Mouse (Mus musculus) hindbrain, embryonic 12.5 days (tissue): Measurements from ENCODE around the gene Rad51b. TPM values are rescaled to one million over a fixed set of nuclear protein-coding genes. Genes with fewer than 3 reads are reported as not detected.

ENCODE experiments used
- ATAC-seq: fragments of 200-750 bp; cut with Nextera tagmentation; 2 replicates; pipeline ENCODE4 v1.8.0; 2017; ENCODE audit warnings: moderate TSS enrichment; ENCODE audit not compliant: low FRiP score
- H3K27ac ChIP-seq: fragments of 300-500 bp; sonication (generic); 2 replicates; pipeline ENCODE4 v1.5.1; 2016; ENCODE audit warnings: mild to moderate bottlenecking
- H3K27me3 ChIP-seq: fragments of 300-500 bp; sonication (generic); 2 replicates; pipeline ENCODE4 v1.6.1; 2016; ENCODE audit warnings: mild to moderate bottlenecking
- H3K36me3 ChIP-seq: fragments of 300-500 bp; sonication (generic); 2 replicates; pipeline ENCODE4 v1.6.1; 2016; ENCODE audit warnings: mild to moderate bottlenecking
- H3K4me1 ChIP-seq: fragments of 300-500 bp; sonication (generic); 2 replicates; pipeline ENCODE4 v1.6.1; 2016
- H3K4me2 ChIP-seq: fragments of 300-500 bp; sonication (generic); replicated peaks from 2 replicates; pipeline ENCODE4 v1.6.1; 2016; ENCODE audit warnings: mild to moderate bottlenecking
- H3K4me3 ChIP-seq: fragments of 300-500 bp; sonication (generic); 2 replicates; pipeline ENCODE4 v1.5.1; 2016; ENCODE audit warnings: mild to moderate bottlenecking
- H3K9ac ChIP-seq: fragments of 300-500 bp; sonication (generic); 2 replicates; pipeline ENCODE4 v1.6.1; 2016; ENCODE audit warnings: mild to moderate bottlenecking, moderate library complexity
- H3K9me3 ChIP-seq: fragments of 300-500 bp; sonication (generic); replicated peaks from 2 replicates; pipeline ENCODE4 v1.6.1; 2016; ENCODE audit warnings: mild to moderate bottlenecking
- WGBS: fragments of 180-500 bp; shearing (Covaris S2); methylation state at CpG from one replicate; pipeline ENCODE4 v1.1.7; 2016; 5-methylcytosine and 5-hydroxymethylcytosine counted together
- polyA plus RNA-seq: library from polyadenylated mRNA; unstranded; fragments of >200 nt; fragmentation: Nextera tagmentation; extraction: Ambion mirVana; gene quantifications from 2 replicates; pipeline ENCODE4 v1.2.1, GENCODE M21; 2016

The Rad51b gene
- polyA plus RNA-seq, 1 experiment from 2014 or later: 5.2 TPM

DNA sequence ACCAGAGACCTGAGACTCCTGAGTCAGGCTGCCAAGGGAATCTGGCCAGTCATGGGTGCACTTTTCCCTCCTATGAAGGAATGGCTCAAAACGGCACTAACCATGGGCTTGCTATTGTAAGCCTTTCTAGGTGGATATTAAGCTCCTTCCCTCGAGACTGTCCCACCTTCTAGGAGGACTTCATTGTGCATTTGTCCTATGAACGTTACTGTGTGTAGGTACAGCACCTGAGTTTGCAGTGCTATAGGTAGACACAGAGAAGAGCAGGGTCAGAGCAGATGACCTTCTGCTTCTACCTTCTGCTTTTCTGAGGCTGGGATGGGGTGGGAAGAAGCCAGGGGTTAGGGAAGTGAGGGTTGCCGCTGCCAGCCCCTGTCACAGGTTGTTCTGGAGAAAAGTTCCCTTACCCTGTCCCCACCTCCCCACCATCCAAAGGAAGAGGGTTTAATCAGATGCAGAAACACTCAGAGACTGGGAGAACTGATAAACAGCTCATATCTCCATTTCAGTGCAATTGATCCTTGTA, 329.5 kb downstream of the Rad51b start:
- no peak overlapping the region for H3K4me3 ChIP-seq
- WGBS: 41% methylated on average over 4 of the region's 4 CpGs
- peaks cover 26% of the 10 kb centered on the region for H3K4me1 ChIP-seq

GRCm38 (mm10) chr12:79627351-79628120, 330.5 kb downstream of the Rad51b start:
- no peak overlapping the region for H3K4me3 ChIP-seq
- H3K27ac ChIP-seq: 0 out of 2 replicates have a peak overlapping the region, but pooled peaks have one; percentile 30
- 57% methylated on average over 4 of the region's 4 CpGs for WGBS
- no peaks in the 10 kb centered on the region for H3K27me3 ChIP-seq
- no peaks in the 10 kb centered on the region for H3K9me3 ChIP-seq
- no peak overlapping the region for H3K4me2 ChIP-seq
- H3K4me1 ChIP-seq: peaks cover 26% of the 10 kb centered on the region
- no peaks in the 10 kb centered on the region for H3K36me3 ChIP-seq
- H3K9ac ChIP-seq: no peak overlapping the region
- no peak for ATAC-seq

More for the DNA sequence above, 329.5 kb downstream of the Rad51b start:
- Histone ChIP-seq H3K36me3 (no peaks in the 10 kb centered on the region), H3K4me2 (no peak overlapping the region), H3K9ac (no peak overlapping the region), H3K27me3 (no peaks in the 10 kb centered on the region), H3K9me3 (no peaks in the 10 kb centered on the region), H3K27ac (peak overlapping the region; percentile 40)
- no peak for ATAC-seq

DNA sequence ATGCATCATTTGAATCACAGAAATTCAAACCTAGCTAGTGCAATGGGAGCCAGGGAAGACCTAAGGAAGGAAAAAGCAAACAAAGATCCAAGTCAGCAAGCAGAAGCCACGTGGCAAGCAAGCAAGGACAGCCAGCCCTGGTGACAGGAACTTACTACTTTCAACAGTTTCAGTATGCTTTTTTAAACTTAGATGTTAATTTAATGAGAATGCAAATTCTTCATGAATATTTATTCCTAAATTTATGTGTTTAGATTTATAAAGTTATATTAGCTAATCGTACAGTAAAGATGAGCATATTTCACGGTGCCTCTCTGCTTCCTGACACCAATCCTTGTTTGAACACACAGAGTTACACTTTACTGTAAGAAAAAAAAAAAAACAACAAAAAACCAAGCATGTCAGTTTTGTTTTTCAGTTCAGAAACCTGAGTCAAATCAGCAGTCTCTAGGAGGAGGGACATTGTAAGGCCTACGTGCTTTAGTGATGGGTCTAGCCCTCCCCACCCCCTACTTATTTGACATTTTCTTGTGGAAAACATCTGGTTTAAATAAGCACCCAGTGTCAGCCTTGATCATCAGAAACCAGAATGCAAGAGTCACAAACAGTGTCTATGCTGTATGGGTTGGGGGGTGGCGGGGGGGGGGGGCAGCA, 331.2 kb downstream of the Rad51b start:
- no peak overlapping the region for H3K27ac ChIP-seq
- ATAC-seq: no peak

GRCm38 (mm10) chr12:79629945-79630850, 333.1 kb downstream of the Rad51b start:
- H3K4me3 ChIP-seq: no peak overlapping the region
- peaks cover 16% of the 10 kb centered on the region for H3K4me1 ChIP-seq
- no peak overlapping the region for H3K4me2 ChIP-seq
- ATAC-seq: no peak
- H3K36me3 ChIP-seq: no peaks in the 10 kb centered on the region
- WGBS: 91% methylated on average over 7 of the region's 7 CpGs
- H3K27ac ChIP-seq: no peak overlapping the region
- no peaks in the 10 kb centered on the region for H3K9me3 ChIP-seq
- H3K9ac ChIP-seq: no peak overlapping the region
- H3K27me3 ChIP-seq: no peaks in the 10 kb centered on the region

More for the DNA sequence above, 331.2 kb downstream of the Rad51b start:
- Histone ChIP-seq H3K36me3 (no peaks in the 10 kb centered on the region), H3K4me1 (peaks cover 26% of the 10 kb centered on the region), H3K9ac (no peak overlapping the region), H3K27me3 (no peaks in the 10 kb centered on the region), H3K4me3 (no peak overlapping the region), H3K4me2 (no peak overlapping the region), H3K9me3 (no peaks in the 10 kb centered on the region)
- 57% methylated on average over 5 of the region's 5 CpGs for WGBS

DNA sequence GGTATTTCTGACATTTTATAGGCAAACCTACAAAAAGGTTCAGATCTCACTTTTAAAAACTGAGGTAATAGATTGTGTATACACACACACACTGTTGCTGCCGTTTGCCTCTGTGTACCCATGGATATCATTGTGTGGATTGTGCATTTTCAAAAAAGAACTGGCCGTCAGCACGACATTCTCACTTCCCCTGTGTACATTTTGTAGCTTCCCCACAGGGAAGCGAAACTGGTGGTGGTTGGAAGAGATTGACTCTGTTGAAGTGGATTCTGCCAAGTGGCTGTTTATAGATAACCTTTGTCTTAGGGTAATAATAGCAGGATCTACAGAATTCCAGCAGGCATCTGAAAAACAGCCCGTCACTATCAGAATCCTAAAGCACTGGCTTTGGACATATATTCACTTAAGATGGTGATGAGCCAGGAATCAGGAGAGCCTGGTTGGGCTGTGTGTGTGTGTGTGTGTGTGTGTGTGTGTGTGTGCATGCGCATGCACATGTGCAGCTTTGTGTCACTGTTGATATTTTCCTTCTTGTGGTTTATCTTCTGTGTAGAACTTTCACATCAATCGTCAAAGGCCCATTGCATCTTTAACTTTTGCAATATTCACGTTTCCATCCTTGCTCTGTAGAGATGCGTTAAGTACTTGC, 336.5 kb downstream of the Rad51b start:
- Histone ChIP-seq H3K4me3 (no peak overlapping the region), H3K27ac (no peak overlapping the region), H3K9ac (no peak overlapping the region), H3K4me1 (no peaks in the 10 kb centered on the region), H3K9me3 (no peaks in the 10 kb centered on the region), H3K27me3 (no peaks in the 10 kb centered on the region), H3K4me2 (no peak overlapping the region), H3K36me3 (no peaks in the 10 kb centered on the region)
- no peak for ATAC-seq
- WGBS: 87% methylated on average over 9 of the region's 9 CpGs

- no peak overlapping the region for H3K9ac ChIP-seq
- peaks cover 2% of the 10 kb centered on the region; the same call in 1 of the 2 replicates for H3K4me1 ChIP-seq
- no peak overlapping the region for H3K27ac ChIP-seq
- no peaks in the 10 kb centered on the region for H3K27me3 ChIP-seq
- no peak for ATAC-seq
- WGBS: 50% methylated on average over 7 of the region's 7 CpGs
- no peak overlapping the region for H3K4me3 ChIP-seq
- no peak overlapping the region for H3K4me2 ChIP-seq
- no peaks in the 10 kb centered on the region for H3K9me3 ChIP-seq
- H3K36me3 ChIP-seq: no peaks in the 10 kb centered on the region
Observed at GRCm38 (mm10) chr12:79641570-79642285, 344.6 kb downstream of the Rad51b start.

DNA sequence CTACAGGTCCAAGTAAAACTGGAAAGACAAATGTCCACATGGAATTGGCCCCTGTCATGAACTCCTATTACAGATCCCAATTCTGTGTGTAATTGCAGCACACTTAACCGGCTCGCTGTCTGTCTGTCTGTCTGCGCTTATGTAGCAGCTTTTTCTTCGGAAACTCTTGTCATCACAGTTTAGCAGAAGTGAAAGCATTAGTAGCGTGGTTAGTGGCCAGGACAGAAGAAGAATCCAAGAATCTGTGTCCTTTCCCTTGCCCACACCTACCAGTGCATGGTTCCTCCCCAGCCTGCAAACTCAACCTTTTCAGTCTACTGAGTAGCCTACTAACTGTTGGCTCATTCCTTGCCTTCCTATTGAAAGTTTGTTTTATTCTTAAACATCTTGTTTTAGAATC, 345.6 kb downstream of the Rad51b start:
- H3K4me1 ChIP-seq: peaks cover 2% of the 10 kb centered on the region; the same call in 1 of the 2 replicates
- H3K36me3 ChIP-seq: no peaks in the 10 kb centered on the region
- WGBS: 87% methylated on average over 5 of the region's 5 CpGs
- no peak overlapping the region for H3K4me2 ChIP-seq
- no peaks in the 10 kb centered on the region for H3K27me3 ChIP-seq
- H3K9ac ChIP-seq: no peak overlapping the region
- H3K4me3 ChIP-seq: no peak overlapping the region
- ATAC-seq: no peak
- H3K27ac ChIP-seq: no peak overlapping the region
- no peaks in the 10 kb centered on the region for H3K9me3 ChIP-seq

DNA sequence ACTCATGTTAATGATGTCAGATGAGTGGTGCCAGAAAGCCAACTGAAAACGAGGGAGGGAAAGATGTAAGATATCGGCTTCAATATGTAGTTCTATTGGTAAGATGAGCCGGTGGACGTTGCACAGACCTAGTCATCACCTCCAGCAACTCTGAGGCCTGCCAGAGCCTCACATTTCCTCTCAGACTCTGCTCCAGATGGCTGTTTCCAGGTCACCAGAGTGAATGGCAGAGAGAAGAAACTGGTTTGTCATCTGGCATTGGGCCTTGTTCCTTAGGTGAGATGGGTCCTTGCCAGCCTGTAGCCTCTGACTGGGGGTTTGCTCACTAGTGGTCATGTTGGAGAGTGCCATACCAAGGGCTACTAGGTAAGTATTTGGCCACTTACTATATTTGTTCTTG, 348.6 kb downstream of the Rad51b start:
- H3K36me3 ChIP-seq: no peaks in the 10 kb centered on the region
- 89% methylated on average over 4 of the region's 4 CpGs for WGBS
- H3K4me1 ChIP-seq: peaks cover 14% of the 10 kb centered on the region

DNA sequence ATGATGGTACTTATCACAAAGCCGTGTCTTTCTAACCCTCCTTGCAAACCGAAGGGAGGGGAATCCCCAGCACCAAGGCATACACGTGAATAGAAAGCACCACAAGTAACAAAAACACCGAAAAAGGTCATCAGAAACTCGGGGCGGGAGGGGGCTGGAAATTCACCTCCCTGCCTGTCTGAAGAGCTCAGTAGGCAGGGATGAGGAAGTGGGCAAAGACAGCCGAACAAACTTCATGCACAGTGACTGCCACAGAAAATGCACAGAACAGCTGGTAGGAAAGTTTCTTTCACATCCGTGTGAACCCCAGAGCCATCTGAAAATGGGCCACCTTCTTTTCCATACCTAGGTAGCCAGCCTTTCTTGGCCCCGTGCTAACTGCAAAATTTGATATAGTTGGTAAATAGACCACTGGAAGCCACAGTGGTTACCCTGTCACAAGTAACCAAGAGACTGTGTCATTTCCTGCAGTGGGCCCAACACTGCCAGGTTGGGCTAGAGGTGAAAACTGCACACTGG, 349.6 kb downstream of the Rad51b start:
- Histone ChIP-seq H3K36me3 (no peaks in the 10 kb centered on the region), H3K27ac (no peak overlapping the region), H3K4me3 (no peak overlapping the region), H3K9ac (no peak overlapping the region), H3K9me3 (no peaks in the 10 kb centered on the region), H3K27me3 (no peaks in the 10 kb centered on the region), H3K4me2 (no peak overlapping the region), H3K4me1 (peaks cover 14% of the 10 kb centered on the region)
- WGBS: 84% methylated on average over 9 of the region's 9 CpGs
- ATAC-seq: no peak

More for the DNA sequence above, 348.6 kb downstream of the Rad51b start:
- Histone ChIP-seq H3K9ac (no peak overlapping the region), H3K27me3 (no peaks in the 10 kb centered on the region), H3K9me3 (no peaks in the 10 kb centered on the region), H3K4me3 (no peak overlapping the region), H3K4me2 (no peak overlapping the region), H3K27ac (no peak overlapping the region)
- ATAC-seq: no peak

- Histone ChIP-seq H3K4me1 (peaks cover 11% of the 10 kb centered on the region), H3K27ac (no peak overlapping the region; the same call in 1 of the 2 replicates), H3K4me3 (no peak overlapping the region), H3K4me2 (no peak overlapping the region), H3K36me3 (no peaks in the 10 kb centered on the region), H3K27me3 (no peaks in the 10 kb centered on the region), H3K9me3 (no peaks in the 10 kb centered on the region), H3K9ac (no peak overlapping the region)
- WGBS: 83% methylated on average over 6 of the region's 6 CpGs
- ATAC-seq: no peak
Observed at GRCm38 (mm10) chr12:79647382-79647781, 350.3 kb downstream of the Rad51b start.

- no peaks in the 10 kb centered on the region for H3K27me3 ChIP-seq
- no peak overlapping the region for H3K4me2 ChIP-seq
- ATAC-seq: no peak
- H3K4me1 ChIP-seq: peaks cover 11% of the 10 kb centered on the region
- no peaks in the 10 kb centered on the region for H3K36me3 ChIP-seq
- H3K9ac ChIP-seq: no peak overlapping the region
- H3K9me3 ChIP-seq: no peaks in the 10 kb centered on the region
- H3K4me3 ChIP-seq: no peak overlapping the region
- H3K27ac ChIP-seq: no peak overlapping the region
- WGBS: 76% methylated on average over 5 of the region's 5 CpGs
Observed at GRCm38 (mm10) chr12:79647976-79648375, 350.9 kb downstream of the Rad51b start.
